Mouse (Mus musculus) CD4-positive helper T cell, adult 2 months (primary cell): ENCODE measurements around the gene Twist1.
A peak's percentile ranks its signal among the peaks of the same experiment; 100 is the strongest.

Experiments
- DNase-seq: peaks from one replicate; pipeline ENCODE4 v3.0.0-alpha.2; 2012; ENCODE audit warnings: low read depth, missing footprints, low spot score

Twist1 gene

DNA sequence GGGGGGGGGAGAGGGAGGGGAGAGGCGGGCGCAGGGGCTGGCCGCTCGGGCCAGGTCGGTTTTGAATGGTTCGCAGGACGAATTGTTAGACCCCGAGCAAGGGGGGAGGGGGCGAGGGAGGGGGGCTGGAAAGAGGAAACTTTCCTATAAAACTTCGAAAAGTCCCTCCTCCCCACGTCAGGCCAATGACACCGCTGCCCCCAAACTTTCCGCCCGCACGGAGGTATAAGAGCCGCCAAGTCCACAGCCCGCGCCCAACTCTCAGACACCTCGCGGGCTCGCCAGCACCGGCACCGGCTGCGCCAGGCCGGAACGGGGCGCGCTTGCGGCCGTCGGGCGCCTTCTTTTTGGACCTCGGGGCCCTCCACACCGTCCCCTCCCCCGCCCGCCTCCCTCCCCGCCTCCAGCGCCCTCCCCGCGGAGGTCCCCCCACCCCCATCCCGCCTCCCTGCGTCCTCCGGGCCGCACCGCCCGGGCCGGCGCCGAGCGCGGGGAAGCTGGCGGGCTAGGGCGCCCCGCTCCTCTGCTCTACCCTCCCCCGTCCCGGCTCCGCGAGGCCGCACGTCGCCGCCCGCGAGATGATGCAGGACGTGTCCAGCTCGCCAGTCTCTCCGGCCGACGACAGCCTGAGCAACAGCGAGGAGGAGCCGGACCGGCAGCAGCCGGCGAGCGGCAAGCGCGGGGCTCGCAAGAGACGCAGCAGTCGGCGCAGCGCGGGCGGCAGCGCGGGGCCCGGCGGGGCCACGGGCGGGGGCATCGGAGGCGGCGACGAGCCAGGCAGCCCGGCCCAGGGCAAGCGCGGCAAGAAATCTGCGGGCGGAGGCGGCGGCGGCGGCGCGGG, at the start of gene Twist1:
Twist1 (plus strand) TSS at position 272 of the 841 bp plus-strand sequence.
- no peak for DNase-seq

DNA sequence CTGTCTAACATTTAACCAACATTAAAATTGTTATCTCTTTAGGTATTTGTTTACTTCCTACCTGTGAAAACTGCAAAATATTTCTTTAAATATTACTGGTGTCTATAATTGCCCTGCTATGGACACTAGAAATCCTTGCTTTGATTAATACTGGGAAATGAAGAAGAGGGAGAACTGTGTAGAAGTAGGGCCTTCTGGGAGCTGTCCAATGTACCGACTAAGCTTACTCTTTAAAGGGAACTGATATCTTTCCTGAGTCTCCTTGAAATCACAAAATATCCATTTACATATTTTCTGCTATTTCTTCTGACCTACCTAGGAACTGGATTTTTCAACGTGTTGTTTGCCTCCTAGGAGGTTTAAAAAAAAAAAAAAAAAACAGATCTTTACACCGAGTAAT, 30.7 kb upstream of the Twist1 start:
- no peak for DNase-seq

DNA sequence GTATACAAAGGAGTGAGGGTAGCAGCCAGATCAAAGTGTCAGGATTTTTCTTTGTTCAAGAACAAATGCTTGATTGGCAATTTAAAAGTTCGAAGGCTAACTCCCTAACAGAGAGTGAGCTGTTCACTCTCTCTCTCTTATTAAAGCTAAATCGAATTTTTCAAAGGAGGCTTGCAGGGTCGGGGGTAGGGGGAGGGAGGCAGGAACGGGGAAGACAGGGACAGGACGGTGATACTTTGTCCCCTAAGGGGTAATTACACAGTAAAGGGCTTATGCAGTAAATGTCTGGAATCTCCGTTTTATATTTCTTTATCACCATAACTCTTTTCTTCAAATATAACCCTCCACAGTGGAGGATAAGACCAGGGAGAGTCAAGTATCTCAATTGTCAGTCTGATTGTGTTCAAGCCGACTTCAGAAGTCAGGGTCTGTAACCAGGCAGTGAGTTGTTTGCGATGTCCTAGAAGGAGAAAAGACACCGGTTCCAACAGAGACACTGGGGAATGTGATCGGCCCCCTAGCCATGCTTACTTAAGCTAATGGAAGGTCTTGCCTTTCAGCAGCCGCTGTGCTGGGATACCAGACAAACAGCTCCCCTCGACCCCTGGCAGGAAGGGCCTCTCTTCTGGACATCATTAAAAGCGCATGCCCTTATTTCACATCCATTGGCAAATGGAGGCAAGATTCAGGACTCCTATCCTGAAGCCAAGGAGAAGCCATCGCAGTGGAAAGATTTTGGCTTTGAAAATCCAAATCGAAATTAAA, 30.0 kb upstream of the Twist1 start:
- no peak for DNase-seq

DNA sequence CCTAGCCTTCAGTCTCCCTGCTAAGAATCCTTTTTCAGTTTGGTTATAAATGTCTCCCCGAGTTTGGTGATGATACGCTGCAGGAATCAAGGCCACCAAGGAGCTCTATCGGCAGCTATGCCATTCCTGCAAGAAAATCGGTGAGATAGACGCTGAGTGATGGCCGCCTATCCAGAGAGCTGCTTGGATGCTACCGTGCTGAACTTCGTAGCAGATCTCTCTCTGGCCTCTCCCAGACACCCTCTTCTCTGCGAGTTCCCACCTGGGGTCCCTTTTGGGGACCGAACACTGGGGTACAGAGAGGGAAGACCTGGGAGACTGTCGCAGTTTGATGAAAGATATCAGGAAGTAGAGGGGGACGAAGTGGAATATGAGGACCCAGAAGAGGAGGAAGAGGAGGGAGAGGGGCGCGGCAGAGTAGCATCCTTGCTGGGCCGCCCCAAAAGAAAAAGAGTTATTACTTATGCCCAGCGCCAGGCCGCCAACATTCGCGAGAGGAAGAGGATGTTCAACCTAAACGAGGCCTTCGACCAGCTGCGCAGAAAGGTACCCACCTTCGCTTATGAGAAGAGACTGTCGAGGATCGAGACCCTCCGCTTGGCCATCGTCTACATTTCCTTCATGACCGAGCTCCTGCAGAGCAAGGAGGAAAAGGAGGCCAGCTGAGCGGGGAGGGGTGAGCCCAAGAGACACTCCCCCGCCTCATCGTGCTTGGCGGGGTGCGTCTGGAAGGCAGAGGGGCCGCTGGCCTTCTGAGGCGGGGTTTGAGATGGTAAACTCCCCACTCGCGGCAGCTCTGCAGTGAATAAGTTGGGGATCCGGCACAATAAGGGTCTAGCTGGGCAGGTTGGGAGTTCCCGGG, 28.9 kb upstream of the Twist1 start, which contains the start of gene Ferd3l:
Ferd3l (plus strand) TSS at position 95 of the 862 bp plus-strand sequence.
- no peak for DNase-seq

DNA sequence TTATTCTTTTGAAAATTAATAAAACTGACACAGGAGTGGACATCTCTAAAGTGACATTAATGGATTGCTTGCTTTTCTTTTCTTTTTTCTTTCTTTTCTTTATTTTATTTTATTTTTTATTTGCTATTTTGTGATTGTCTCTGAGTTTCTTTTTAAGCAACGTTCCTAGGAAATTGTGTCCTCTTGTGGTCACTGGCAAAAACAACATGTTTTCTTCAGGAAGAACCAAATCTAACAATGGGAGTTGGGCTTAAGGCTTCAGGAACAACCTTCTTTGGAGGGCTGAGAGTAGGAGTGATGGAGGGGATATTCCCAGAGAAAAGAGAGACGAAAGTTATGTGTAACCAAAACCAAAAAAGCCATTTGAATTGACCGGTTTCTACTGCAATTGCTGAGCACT, 4.6 kb upstream of the Twist1 start:
- no peak for DNase-seq

DNA sequence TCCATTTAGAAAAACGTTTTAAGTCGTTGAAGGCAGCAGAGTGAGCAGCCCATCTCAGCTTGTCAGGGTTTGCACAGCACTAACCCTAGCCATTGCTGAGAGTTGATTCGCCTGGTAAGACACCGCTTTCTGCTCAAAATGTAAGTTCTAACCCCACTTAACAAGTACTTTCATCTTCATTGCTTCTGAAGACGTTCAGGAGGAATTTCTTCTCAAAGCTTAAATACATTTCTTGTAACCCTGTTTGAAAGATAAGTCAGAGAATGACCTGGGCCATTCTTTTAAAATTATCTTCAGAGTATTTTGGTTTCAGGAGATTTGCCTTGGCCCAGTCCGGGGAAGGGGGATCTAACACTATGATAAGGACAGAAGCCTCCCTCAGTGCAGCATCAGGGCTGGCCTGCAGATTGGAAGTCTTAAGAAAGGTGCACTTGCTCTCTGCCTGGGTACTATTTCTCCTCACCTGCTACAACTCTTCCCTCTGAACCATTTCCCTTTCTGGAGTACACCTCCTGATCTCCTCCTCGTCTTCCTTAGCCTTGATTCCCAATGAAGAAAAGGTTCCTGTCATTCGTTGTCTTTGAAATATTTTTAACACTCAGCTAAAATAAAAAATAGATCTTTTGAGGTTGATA, 2.4 kb upstream of the Twist1 start:
- no peak for DNase-seq

DNA sequence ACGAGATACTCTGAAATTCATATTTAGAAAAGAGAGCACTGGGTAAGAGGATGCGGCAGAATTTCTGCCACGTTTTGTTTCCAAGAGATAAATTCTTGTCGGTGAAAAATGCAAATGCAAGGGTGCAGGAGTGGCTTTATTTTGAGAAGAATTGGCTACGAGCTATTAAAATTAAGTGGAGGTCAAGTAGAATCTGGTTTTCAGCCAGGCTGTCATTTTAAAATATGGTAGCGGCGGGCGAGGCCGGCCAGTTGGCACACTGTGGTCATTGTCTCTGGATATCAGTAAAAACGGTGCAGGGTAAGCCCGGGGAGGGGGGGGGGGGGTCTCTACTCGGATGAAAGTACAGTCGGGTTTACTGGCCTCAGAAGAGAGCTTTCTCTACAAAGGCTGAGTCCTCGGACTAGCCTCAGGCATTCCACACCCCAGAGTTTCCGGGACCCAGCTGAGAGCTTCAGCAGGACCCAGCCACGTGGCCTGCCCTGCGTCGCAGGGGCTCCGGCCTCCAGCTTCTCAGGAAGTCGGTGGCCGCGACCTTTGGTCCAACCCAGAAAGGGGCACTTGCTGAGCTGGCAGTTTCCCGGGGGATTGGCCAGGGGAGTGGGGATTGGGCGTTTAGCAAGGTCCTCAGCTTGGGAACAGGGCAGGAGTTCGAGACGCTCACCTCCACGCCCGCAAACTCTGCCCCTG, 1.7 kb upstream of the Twist1 start:
- DNase-seq = no peak

DNA sequence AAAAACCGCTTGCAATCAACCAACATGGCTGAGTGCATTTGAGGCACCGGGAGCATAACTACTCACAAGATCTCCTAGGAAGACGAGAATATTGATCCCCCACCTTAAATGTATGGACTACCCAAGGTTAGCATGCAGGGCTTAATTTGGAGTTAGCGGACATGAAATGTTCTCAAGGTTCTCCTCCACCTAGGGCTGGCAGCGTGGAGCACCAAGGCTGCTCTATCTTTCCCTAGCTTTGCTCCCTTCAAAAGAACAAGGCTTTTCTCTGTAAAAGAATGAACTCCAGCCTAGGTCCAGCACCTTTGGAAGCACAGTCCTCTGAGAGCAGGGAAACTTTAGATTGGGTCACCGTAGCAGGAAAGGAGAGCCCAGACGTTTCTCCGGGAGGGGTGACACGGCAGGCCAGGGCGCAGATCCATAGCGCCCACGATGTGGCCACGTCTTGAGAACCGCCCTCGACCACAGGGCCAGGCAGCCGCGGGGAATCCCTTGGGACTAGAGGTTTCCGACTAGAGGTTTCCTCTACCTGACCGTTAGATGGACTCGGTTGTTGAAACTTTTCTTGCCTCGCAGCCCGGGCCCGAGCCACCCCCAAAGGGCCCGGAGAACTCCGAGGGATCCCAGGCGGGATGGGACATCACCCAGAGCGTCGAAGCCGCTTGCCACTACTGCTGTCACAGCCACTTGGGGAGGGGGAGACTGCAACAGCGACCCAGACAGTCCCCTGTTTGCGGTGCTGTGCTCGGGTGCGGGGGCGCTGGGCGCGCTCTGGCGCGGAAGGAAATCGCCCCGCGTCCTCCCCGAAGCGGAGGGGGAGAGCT, 683 bp upstream of the Twist1 start:
- no peak for DNase-seq

DNA sequence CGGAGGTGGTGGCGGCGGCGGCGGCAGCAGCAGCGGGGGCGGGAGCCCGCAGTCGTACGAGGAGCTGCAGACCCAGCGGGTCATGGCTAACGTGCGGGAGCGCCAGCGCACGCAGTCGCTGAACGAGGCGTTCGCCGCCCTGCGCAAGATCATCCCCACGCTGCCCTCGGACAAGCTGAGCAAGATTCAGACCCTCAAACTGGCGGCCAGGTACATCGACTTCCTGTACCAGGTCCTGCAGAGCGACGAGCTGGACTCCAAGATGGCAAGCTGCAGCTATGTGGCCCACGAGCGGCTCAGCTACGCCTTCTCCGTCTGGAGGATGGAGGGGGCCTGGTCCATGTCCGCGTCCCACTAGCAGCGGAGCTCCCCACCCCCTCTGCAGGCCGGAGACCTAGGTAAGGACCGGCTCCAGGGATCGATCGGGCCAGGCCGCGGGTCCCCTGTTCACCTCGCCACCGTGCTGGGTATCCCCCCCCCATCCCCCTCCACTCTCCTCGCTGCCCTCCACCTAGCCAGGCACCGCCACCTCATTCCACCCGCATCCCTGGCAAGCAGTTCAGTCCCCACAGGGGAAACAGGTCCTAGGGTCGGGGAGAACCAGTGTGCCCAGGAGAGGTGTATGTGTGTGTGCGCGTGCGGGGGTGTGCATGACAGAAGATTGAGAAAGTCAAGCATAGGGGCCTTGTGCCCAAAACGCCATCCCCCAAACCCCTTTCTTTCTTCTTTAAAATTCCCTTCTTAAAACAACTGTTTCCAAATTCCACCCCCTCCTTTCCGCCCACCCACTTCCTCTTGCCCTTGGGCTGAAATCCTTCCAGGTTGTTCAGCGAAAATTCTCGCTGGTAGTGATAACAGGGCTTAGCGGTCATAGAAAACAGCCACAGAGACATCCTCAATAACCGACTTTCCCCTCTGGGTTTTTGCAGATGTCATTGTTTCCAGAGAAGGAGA, 1.0 kb downstream of the Twist1 start:
- DNase-seq = peak; percentile 8

DNA sequence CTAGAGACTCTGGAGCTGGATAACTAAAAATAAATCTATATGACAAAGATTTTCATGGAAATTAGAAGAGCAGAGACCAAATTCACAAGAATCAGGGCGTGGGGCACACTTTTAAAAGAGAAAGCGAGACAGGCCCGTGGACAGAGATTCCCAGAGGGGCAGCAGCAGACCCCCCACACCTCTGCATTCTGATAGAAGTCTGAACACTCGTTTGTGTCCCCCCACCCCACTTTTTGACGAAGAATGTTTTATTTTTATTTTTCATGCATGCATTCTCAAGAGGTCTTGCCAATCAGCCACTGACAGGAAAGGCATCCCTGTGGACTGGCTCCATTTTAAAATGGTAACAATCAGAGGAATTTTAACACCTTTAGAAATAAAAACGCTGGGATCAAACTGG, 1.7 kb downstream of the Twist1 start:
- no peak for DNase-seq

DNA sequence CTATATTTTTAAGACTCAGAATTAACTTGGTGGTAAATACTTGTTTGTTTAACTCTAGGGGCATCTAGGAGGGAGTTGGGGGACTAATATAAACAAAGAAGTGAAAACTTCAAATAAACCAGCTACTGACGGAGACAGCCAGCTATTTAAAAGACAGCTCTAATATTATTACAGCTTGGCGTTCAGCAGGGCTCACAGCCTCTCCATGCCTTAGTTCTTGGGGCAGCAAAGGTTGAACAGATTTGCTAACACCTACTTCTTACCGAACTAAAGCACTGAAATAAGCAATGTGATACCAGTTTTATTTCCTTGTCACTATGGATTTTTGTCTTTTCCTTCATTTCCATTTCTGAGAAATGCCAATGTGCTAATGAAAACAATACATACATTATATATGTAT, 2.4 kb downstream of the Twist1 start:
- DNase-seq = no peak

DNA sequence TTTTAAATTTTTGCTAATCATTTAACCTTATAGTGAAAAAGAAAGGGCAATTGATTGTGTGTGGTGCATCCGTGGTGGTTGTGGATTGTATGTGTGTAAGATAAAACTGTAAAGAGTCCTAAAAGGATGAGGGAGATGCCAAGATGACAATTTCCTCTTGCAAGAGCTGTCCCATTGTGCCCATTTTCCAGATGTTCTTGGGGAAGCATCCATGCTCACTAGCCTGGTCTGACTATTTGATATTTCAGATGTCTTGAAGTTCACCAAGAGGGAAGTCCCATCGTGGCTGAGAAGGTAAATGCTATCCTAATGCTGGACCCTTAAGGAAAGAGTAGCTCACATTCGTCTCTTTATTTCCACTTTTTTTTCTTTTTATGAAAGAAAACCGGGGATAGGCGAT, 3.5 kb downstream of the Twist1 start:
- no peak for DNase-seq

DNA sequence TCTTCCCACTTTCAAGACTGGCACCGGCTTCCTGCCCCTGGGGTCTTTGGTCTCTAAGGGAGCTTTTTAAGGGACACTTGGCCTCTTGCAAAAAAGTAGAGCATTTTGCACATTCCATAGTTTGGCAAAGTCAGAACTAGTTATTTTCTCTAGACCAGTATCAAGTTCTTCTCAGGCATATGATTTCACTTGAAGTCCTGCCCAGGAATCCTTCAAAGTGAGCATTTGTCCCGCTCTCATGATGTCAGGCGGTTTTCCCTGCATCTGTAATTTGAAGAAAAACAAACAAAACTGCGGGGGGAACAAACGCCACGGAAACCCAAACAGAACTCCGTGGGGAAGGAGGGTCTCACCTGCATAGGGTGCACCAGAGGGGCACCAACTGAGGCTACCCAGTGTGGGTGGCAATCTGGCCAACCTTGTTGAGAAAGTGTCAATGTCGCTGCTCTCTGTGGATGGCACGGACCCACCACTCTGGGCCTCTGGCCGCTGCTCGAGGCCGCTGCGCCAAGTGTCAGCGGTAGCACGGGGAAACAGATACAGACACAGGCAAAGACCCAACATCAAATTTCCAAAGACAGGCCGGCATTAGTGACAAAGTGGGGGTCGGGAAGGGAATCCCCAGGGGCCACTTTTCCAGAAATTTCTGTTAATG, 4.8 kb downstream of the Twist1 start:
- DNase-seq = no peak

DNA sequence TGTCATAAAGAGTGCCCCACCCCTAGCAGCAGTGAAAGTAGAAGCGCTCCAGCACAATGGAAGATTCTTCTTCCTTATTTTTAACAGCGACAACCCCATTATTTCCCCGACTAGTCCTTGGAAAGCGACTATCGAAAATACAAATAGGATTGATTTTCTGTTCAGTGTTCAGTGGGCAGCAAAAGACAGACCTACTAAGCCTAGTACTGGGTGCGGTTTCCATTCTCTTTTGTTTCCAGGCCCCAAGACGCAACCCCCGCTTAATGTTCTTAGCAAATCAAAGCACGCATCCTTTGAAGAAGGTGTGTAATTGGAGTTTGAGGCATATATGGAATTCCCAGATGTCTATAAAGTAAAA, 5.3 kb downstream of the Twist1 start:
- no peak for DNase-seq

DNA sequence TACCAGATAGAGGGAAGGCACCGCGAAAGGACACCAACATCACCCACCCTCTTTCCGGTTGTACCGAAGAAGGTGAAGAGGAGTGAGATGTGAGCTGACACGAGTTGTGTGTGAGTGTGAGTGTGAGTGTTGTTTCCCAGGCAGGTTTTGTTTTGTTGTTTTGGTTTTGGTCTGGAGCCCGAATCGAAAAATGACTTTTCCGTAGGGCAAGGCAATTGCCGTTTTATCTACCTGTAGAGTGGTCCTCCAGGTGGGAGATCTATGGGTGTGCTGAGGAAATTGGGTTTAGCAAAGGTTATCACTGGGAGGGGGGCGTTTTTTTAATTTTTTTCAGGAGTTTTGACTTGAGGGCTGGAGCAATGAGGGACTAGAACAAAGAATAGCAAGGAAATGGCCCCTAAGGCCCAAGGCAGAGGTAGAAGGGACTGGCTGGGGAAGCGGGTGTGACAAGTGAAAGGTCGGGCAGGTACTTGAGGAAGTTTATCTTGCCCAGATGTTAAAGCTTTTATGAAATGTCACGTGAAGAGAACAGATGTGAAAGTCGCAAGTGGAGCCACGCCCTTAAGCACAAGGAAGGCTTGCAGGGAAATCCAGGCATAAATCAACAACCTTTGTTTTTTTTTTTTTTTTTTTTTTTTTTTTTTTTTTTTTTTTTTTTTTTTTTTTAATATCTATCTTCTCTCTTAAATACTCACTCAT, 6.3 kb downstream of the Twist1 start:
- DNase-seq = no peak

DNA sequence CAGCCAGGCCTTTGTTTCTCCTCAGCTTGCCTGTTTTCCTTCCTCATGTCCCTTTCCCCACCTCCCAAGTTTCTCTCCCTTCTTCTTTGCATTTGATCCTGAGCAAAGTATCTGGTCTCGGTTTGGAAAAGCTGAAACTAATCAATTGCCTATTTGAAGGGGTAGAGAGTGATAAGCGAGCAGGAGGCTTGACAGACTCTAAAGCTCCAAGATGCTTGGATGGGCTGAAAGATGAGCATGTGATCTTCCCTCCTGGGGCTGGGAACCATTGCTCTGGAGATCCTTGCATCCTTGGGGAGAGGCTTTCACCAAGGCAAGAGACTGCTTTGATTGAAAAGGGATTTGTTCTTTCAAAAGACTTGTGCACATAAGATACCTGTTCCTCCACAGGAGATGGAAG, 7.0 kb downstream of the Twist1 start:
- DNase-seq = no peak

DNA sequence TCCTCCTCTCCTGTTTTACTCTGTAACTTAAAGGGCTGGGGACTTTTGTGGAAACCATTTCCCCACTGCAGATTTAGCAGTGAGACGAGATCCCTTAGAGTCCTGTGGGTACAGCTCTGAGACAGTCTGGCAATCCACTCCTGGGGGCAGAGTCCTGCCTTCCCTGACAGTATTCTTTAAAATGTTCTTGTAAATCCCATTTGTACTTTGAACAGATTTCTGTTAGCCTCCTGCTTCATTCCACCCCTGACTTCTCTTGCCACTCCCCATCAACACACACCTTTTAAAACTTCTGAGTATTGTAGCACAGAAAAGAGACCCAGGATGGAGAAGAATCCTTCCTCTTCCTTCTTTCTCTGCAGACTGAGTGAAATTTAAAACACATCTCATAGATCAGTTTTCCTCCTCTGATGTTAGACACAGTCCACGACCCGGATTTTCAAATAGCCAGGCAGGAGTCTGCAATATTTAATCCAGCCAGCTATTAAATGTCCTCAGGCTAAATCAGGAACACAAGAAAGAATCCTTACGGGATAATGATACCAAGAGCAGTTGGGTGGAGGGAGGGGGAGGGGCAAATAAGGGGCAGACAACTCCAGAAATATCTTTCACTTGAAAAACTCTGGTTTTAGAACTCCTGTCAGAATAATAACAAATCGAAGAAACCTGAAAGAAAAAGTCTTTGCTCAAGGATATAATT, 8.3 kb downstream of the Twist1 start:
- no peak for DNase-seq
